Comparison of ENCODE assay signal across 11 mouse cellular contexts in the genomic region with DNA sequence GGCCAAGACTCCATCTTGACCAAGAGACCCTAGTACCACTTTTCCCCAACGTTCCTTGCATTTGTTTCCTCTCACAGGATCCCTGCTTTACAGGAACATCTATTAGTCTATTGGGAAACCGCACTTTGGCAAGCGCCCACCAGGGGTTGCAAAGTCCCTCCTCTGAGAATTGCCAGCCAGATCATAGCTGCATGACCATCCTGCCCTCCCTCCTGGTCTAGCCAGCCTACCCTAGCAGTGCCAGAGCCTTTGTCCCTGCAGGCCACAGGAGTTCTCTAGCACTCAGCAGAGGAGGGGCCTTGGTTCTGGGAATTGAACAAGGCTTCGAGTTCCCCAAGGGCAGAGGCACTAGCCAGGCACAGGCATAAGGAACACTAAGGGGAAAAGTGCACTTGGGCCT. TPM values are rescaled to one million over a fixed set of nuclear protein-coding genes. Genes with fewer than 3 reads are reported as not detected.
DNase-seq lines count a peak whose midpoint lies in the region; ATAC-seq and TF ChIP-seq lines count a peak whose summit lies in the region.
"Had no signal": no experiment of that assay in that cellular context is flagged by ENCODE, and none has a peak within 500 bp of the region (broad histone marks: within the 10 kb centered on the region; RNA-seq: fewer than 3 reads in every experiment).

No protein-coding gene starts in this region.

- H3K4me3 ChIP-seq in hindbrain, postnatal 0 days (ENCODE audit: low read length): no peak overlapping the region
- no peak overlapping the region for H3K4me3 ChIP-seq in hindbrain, embryonic 14.5 days (replicated peaks; ENCODE audit: low read length)

- peaks cover 5% of the 10 kb centered on the region; the same call in 1 of the 2 replicates for H3K36me3 ChIP-seq in hindbrain, postnatal 0 days (ENCODE audit: insufficient read depth, low read length)
- H3K36me3 ChIP-seq in hindbrain, embryonic 14.5 days (replicated peaks; ENCODE audit: control insufficient read depth, insufficient read depth): peaks cover 1% of the 10 kb centered on the region; the same call in 1 of the 2 replicates

- no peaks in the 10 kb centered on the region for H3K27me3 ChIP-seq in hindbrain, postnatal 0 days (ENCODE audit: insufficient read depth, low read length)
- no peaks in the 10 kb centered on the region for H3K27me3 ChIP-seq in hindbrain, embryonic 14.5 days (ENCODE audit: control insufficient read depth, insufficient read depth, low read length)

- H3K9ac ChIP-seq in hindbrain, postnatal 0 days (replicated peaks; ENCODE audit: low read length): no peak overlapping the region
- H3K9ac ChIP-seq in hindbrain, embryonic 14.5 days: no peak overlapping the region

- no peak for ATAC-seq in hindbrain, postnatal 0 days
- ATAC-seq in hindbrain, embryonic 14.5 days (ENCODE audit: low FRiP score): no peak

- H3K4me1 ChIP-seq in hindbrain, postnatal 0 days (ENCODE audit: insufficient read depth, low read length): peaks cover 8% of the 10 kb centered on the region
- peaks cover 12% of the 10 kb centered on the region; the same call in 1 of the 2 replicates for H3K4me1 ChIP-seq in hindbrain, embryonic 14.5 days (replicated peaks; ENCODE audit: control insufficient read depth, insufficient read depth, low read length)

- no peak overlapping the region for H3K27ac ChIP-seq in hindbrain, postnatal 0 days
- H3K27ac ChIP-seq in hindbrain, embryonic 14.5 days: no peak overlapping the region

- peak; percentile 56 for DNase-seq in hindbrain, postnatal 0 days (ENCODE audit: low spot score)
- no peak for DNase-seq in hindbrain, embryonic 14.5 days (ENCODE audit: low spot score)
- peak; percentile 63 for DNase-seq in testis, postnatal 10 days (ENCODE audit: low spot score)
- no peak for DNase-seq in testis, postnatal 14 days (ENCODE audit: low spot score)
- DNase-seq in fat pad, adult 2 months (ENCODE audit: extremely low read depth, low read depth, low spot score): peak; percentile 97
- DNase-seq in thymus, postnatal 4 days: peak; percentile 82
- no peak for DNase-seq in left cerebral cortex, adult 8-10 months (ENCODE audit: low spot score in 2 of 2)
- no peak for DNase-seq in T-cell, adult 2 months (ENCODE audit: low spot score)
- DNase-seq: heart, postnatal 36 days; lung, postnatal 4 days; right cerebral cortex, postnatal 25 days had no signal

- WGBS in hindbrain, postnatal 0 days: 51% methylated on average over 4 of the region's 4 CpGs
- 53% methylated on average over 4 of the region's 4 CpGs for WGBS in hindbrain, embryonic 14.5 days

- H3K4me2 ChIP-seq in hindbrain, postnatal 0 days (ENCODE audit: low read depth, low read length): no peak overlapping the region
- H3K4me2 ChIP-seq in hindbrain, embryonic 14.5 days (replicated peaks): no peak overlapping the region

- peak; percentile 49 for TF ChIP-seq CTCF in hindbrain, postnatal 0 days (IDR thresholded peaks at IDR 0.05; ENCODE audit: low read depth)

- H3K9me3 ChIP-seq in hindbrain, postnatal 0 days (ENCODE audit: low read length): no peaks in the 10 kb centered on the region
- H3K9me3 ChIP-seq in hindbrain, embryonic 14.5 days (ENCODE audit: control insufficient read depth, low read length): no peaks in the 10 kb centered on the region

RNA-seq across cellular contexts. Expression of gene Srebf1, which starts 2.3 kb away (rescaled TPM):
- total RNA-seq in hindbrain, postnatal 0 days (2014; rRNA removed): 163 and 169 TPM in 2 replicates
- 50.6 and 59.5 TPM in 2 replicates for polyA plus RNA-seq in hindbrain, postnatal 0 days (2015; fragmentation: Nextera tagmentation; extraction: Ambion mirVana)
- polyA plus RNA-seq in hindbrain, embryonic 14.5 days (2014; fragmentation: Nextera tagmentation; extraction: Ambion mirVana): 37.3 and 40.3 TPM in 2 replicates
- total RNA-seq in left cerebral cortex, adult 8-10 months (2022): 100 to 1,000 TPM in 2 of 4 experiments, 10 to 100 TPM in 2; 85.8 to 103 (median 100) TPM

Comparison
In these comparisons a context has a peak if more than half of its experiments do, and no peak if none do; other contexts are left out.
1. DNase-seq: peak in hindbrain, postnatal 0 days (single experiment), testis, postnatal 10 days (single experiment), fat pad, adult 2 months (single experiment) and thymus, postnatal 4 days (single experiment); none in hindbrain, embryonic 14.5 days (single experiment), testis, postnatal 14 days (single experiment), left cerebral cortex, adult 8-10 months (0 of 2) and T-cell, adult 2 months (single experiment).